Mouse (Mus musculus): Measurements from ENCODE around the gene Gm15557. TPM values are rescaled to one million over a fixed set of nuclear protein-coding genes. Genes with fewer than 3 reads are reported as not detected.

The Gm15557 gene
- total and polyA plus RNA-seq, 2 experiments from 2014 or later = not detected

- H3K36me3 ChIP-seq (ENCODE audit: insufficient read depth, low read length) = no peaks in the 10 kb centered on the region
- DNase-seq (ENCODE audit: low spot score) = no peak
- TF ChIP-seq CTCF (IDR thresholded peaks at IDR 0.05) = no peak
- no peak overlapping the region for H3K9ac ChIP-seq (replicated peaks; ENCODE audit: low read length, poor library complexity, severe bottlenecking)
- H3K27ac ChIP-seq (ENCODE audit: low read depth, low read length) = no peak overlapping the region
- H3K9me3 ChIP-seq (ENCODE audit: low read length) = no peaks in the 10 kb centered on the region
- H3K27me3 ChIP-seq (ENCODE audit: insufficient read depth, low read length) = no peaks in the 10 kb centered on the region
- WGBS = 6% methylated on average over 4 of the region's 4 CpGs
- peaks cover 3% of the 10 kb centered on the region; the same call in 1 of the 2 replicates for H3K4me1 ChIP-seq (ENCODE audit: insufficient read depth, low read length)
- H3K4me2 ChIP-seq (ENCODE audit: low read depth, low read length, poor library complexity, severe bottlenecking) = no peak overlapping the region
- no peak overlapping the region for H3K4me3 ChIP-seq (ENCODE audit: low read depth, low read length)
- ATAC-seq (ENCODE audit: low FRiP score) = no peak
Measured at GRCm38 (mm10) chr2:155946499-155946898, 6.0 kb downstream of the Gm15557 start.

GRCm38 (mm10) chr2:155947390-155948002 lies 7.0 kb downstream of the Gm15557 start:
- DNase-seq (ENCODE audit: low spot score) (no peak), ATAC-seq (ENCODE audit: low FRiP score) (no peak)
- no peak overlapping the region for H3K4me3 ChIP-seq (ENCODE audit: low read depth, low read length)
- no peaks in the 10 kb centered on the region for H3K27me3 ChIP-seq (ENCODE audit: insufficient read depth, low read length)
- no peak overlapping the region for H3K4me2 ChIP-seq (ENCODE audit: low read depth, low read length, poor library complexity, severe bottlenecking)
- 66% methylated on average over 5 of the region's 5 CpGs for WGBS
- H3K9me3 ChIP-seq (ENCODE audit: low read length) = no peaks in the 10 kb centered on the region
- H3K4me1 ChIP-seq (ENCODE audit: insufficient read depth, low read length) = peaks cover 3% of the 10 kb centered on the region; the same call in 1 of the 2 replicates
- no peak for TF ChIP-seq CTCF (IDR thresholded peaks at IDR 0.05)
- no peak overlapping the region for H3K9ac ChIP-seq (replicated peaks; ENCODE audit: low read length, poor library complexity, severe bottlenecking)
- no peaks in the 10 kb centered on the region for H3K36me3 ChIP-seq (ENCODE audit: insufficient read depth, low read length)
- H3K27ac ChIP-seq (ENCODE audit: low read depth, low read length) = no peak overlapping the region

- DNase-seq (ENCODE audit: low spot score) (peak; percentile 44), ATAC-seq (ENCODE audit: low FRiP score) (no peak)
- 31% methylated on average over 6 of the region's 6 CpGs for WGBS
Measured at GRCm38 (mm10) chr2:155949362-155949761, 8.8 kb downstream of the Gm15557 start.

GRCm38 (mm10) chr2:155952006-155952405 lies 11.5 kb downstream of the Gm15557 start:
- Histone ChIP-seq H3K9ac (replicated peaks; ENCODE audit: low read length, poor library complexity, severe bottlenecking) (no peak overlapping the region), H3K27me3 (ENCODE audit: insufficient read depth, low read length) (no peaks in the 10 kb centered on the region), H3K4me2 (ENCODE audit: low read depth, low read length, poor library complexity, severe bottlenecking) (no peak overlapping the region), H3K4me1 (ENCODE audit: insufficient read depth, low read length) (no peaks in the 10 kb centered on the region), H3K36me3 (ENCODE audit: insufficient read depth, low read length) (no peaks in the 10 kb centered on the region), H3K4me3 (ENCODE audit: low read depth, low read length) (no peak overlapping the region), H3K9me3 (ENCODE audit: low read length) (no peaks in the 10 kb centered on the region), H3K27ac (ENCODE audit: low read depth, low read length) (no peak overlapping the region)
- ATAC-seq (ENCODE audit: low FRiP score) (no peak), DNase-seq (ENCODE audit: low spot score) (peak; percentile 78)
- peak; percentile 80 for TF ChIP-seq CTCF (IDR thresholded peaks at IDR 0.05)

More at GRCm38 (mm10) chr2:155949362-155949761, 8.8 kb downstream of the Gm15557 start:
- H3K9ac ChIP-seq (replicated peaks; ENCODE audit: low read length, poor library complexity, severe bottlenecking) = no peak overlapping the region
- H3K4me3 ChIP-seq (ENCODE audit: low read depth, low read length) = no peak overlapping the region
- no peak for TF ChIP-seq CTCF (IDR thresholded peaks at IDR 0.05)
- H3K27me3 ChIP-seq (ENCODE audit: insufficient read depth, low read length) = no peaks in the 10 kb centered on the region
- no peaks in the 10 kb centered on the region for H3K4me1 ChIP-seq (ENCODE audit: insufficient read depth, low read length)
- no peak overlapping the region for H3K4me2 ChIP-seq (ENCODE audit: low read depth, low read length, poor library complexity, severe bottlenecking)
- no peak overlapping the region for H3K27ac ChIP-seq (ENCODE audit: low read depth, low read length)
- H3K36me3 ChIP-seq (ENCODE audit: insufficient read depth, low read length) = no peaks in the 10 kb centered on the region
- H3K9me3 ChIP-seq (ENCODE audit: low read length) = no peaks in the 10 kb centered on the region

- no peaks in the 10 kb centered on the region for H3K9me3 ChIP-seq (ENCODE audit: low read length)
- no peaks in the 10 kb centered on the region for H3K4me1 ChIP-seq (ENCODE audit: insufficient read depth, low read length)
- TF ChIP-seq CTCF (IDR thresholded peaks at IDR 0.05) = no peak
- 0% methylated on average over 56 of the region's 59 CpGs for WGBS
- peak within 1 kb of the TSS; percentile 70 for H3K4me3 ChIP-seq (ENCODE audit: low read depth, low read length)
- peak; percentile 94 for DNase-seq (ENCODE audit: low spot score)
- peak within 1 kb of the TSS; percentile 86 for H3K9ac ChIP-seq (replicated peaks; ENCODE audit: low read length, poor library complexity, severe bottlenecking)
- H3K27ac ChIP-seq (ENCODE audit: low read depth, low read length) = peak within 1 kb of the TSS; percentile 91
- ATAC-seq (ENCODE audit: low FRiP score) = peak; percentile 94
- H3K4me2 ChIP-seq (ENCODE audit: low read depth, low read length, poor library complexity, severe bottlenecking) = peak within 1 kb of the TSS; percentile 78
- no peaks in the 10 kb centered on the region for H3K36me3 ChIP-seq (ENCODE audit: insufficient read depth, low read length)
- H3K27me3 ChIP-seq (ENCODE audit: insufficient read depth, low read length) = no peaks in the 10 kb centered on the region
Measured at GRCm38 (mm10) chr2:155956134-155957059, 15.9 kb downstream of the Gm15557 start, which contains the start of gene Cep250. Cep250 (plus strand) TSS chr2:155956458.

- Histone ChIP-seq H3K9ac (replicated peaks; ENCODE audit: low read length, poor library complexity, severe bottlenecking) (no peak overlapping the region), H3K36me3 (ENCODE audit: insufficient read depth, low read length) (peaks cover 22% of the 10 kb centered on the region), H3K27me3 (ENCODE audit: insufficient read depth, low read length) (no peaks in the 10 kb centered on the region), H3K4me2 (ENCODE audit: low read depth, low read length, poor library complexity, severe bottlenecking) (no peak overlapping the region), H3K4me1 (ENCODE audit: insufficient read depth, low read length) (no peaks in the 10 kb centered on the region), H3K4me3 (ENCODE audit: low read depth, low read length) (no peak overlapping the region), H3K9me3 (ENCODE audit: low read length) (no peaks in the 10 kb centered on the region), H3K27ac (ENCODE audit: low read depth, low read length) (no peak overlapping the region)
- DNase-seq (ENCODE audit: low spot score) (no peak), ATAC-seq (ENCODE audit: low FRiP score) (no peak)
- 90% methylated on average over 5 of the region's 5 CpGs for WGBS
- TF ChIP-seq CTCF (IDR thresholded peaks at IDR 0.05) = no peak
Measured at GRCm38 (mm10) chr2:155959981-155960380, 19.5 kb downstream of the Gm15557 start.
